Mouse (Mus musculus) ES-Bruce4 (cell line): ENCODE data around the gene Ikzf5. TPM values are rescaled to one million over a fixed set of nuclear protein-coding genes. Genes with fewer than 3 reads are reported as not detected.
"Not testable (repeated sequence)": the region's sequence is repeated elsewhere in the genome, so short reads cannot be mapped to it uniquely, and the experiment has no call there.

Experiments
- H3K27ac ChIP-seq: 2 replicates; pipeline ENCODE4 v1.5.1; 2012; ENCODE audit warnings: low read length, inconsistent platforms; ENCODE audit not compliant: insufficient read depth
- H3K27me3 ChIP-seq: 2 replicates; pipeline ENCODE4 v1.6.1; 2012; ENCODE audit warnings: mild to moderate bottlenecking, low read length, inconsistent platforms; ENCODE audit not compliant: control insufficient read depth, poor library complexity, insufficient read depth, severe bottlenecking
- H3K36me3 ChIP-seq: 2 replicates; pipeline ENCODE4 v1.6.1; 2012; ENCODE audit warnings: inconsistent platforms, mild to moderate bottlenecking, low read length, moderate library complexity; ENCODE audit not compliant: control insufficient read depth, poor library complexity, insufficient read depth, severe bottlenecking
- H3K4me1 ChIP-seq: one replicate; pipeline ENCODE4 v1.8.1; 2011; ENCODE audit warnings: low read length; ENCODE audit not compliant: control insufficient read depth, insufficient read depth
- H3K4me3 ChIP-seq: 2 replicates; pipeline ENCODE4 v1.5.1; 2011; ENCODE audit warnings: low read depth, mild to moderate bottlenecking, low read length
- H3K9ac ChIP-seq: 2 replicates; pipeline ENCODE4 v1.6.1; 2012; ENCODE audit warnings: low read depth, mild to moderate bottlenecking, inconsistent platforms; ENCODE audit not compliant: poor library complexity, severe bottlenecking
- H3K9me3 ChIP-seq: replicated peaks from 2 replicates; pipeline ENCODE4 v1.6.1; 2012; ENCODE audit warnings: mild to moderate bottlenecking, low read length, inconsistent platforms; ENCODE audit not compliant: control insufficient read depth, poor library complexity, insufficient read depth, severe bottlenecking
- CTCF ChIP-seq: IDR thresholded peaks from one replicate; pipeline ENCODE4 v1.8.1; 2011; ENCODE audit warnings: low read depth, low read length
- EP300 ChIP-seq: IDR thresholded peaks from 2 replicates; pipeline ENCODE4 v1.6.1; 2011; ENCODE audit warnings: low read depth, low read length; ENCODE audit not compliant: insufficient read depth
- POLR2A ChIP-seq: IDR thresholded peaks from one replicate; pipeline ENCODE4 v1.8.1; 2011; ENCODE audit warnings: low read length; ENCODE audit not compliant: insufficient read depth
- polyA plus RNA-seq: library from polyadenylated mRNA; stranded (reverse); fragments of >200 nt; gene quantifications from 2 replicates; pipeline ENCODE4 v1.2.4, GENCODE M21; 2011; ENCODE audit warnings: low read depth; ENCODE audit not compliant: missing spikeins, insufficient read depth, insufficient read length

Ikzf5 gene
- polyA plus RNA-seq, 1 experiment, result 24.6 TPM

GRCm38 (mm10) chr7:131409321-131409987 lies 867 bp downstream of the Ikzf5 start:
- Histone ChIP-seq H3K27ac (no peak overlapping the region), H3K4me3 (peak overlapping the region; percentile 86)
- TF ChIP-seq EP300, result no peak
- no peak for TF ChIP-seq POLR2A
- TF ChIP-seq CTCF, result no peak

GRCm38 (mm10) chr7:131391761-131392160 lies 18.6 kb downstream of the Ikzf5 start:
- not testable (repeated sequence) for H3K36me3 ChIP-seq, H3K4me3 ChIP-seq, H3K27me3 ChIP-seq, H3K9ac ChIP-seq, H3K27ac ChIP-seq, H3K4me1 ChIP-seq, H3K9me3 ChIP-seq

More at GRCm38 (mm10) chr7:131409321-131409987, 867 bp downstream of the Ikzf5 start:
- Histone ChIP-seq H3K27me3 (no peaks in the 10 kb centered on the region), H3K9me3 (no peaks in the 10 kb centered on the region), H3K9ac (peak overlapping the region; percentile 75), H3K4me1 (no peaks in the 10 kb centered on the region), H3K36me3 (no peaks in the 10 kb centered on the region)

GRCm38 (mm10) chr7:131371880-131372651 lies 38.3 kb downstream of the Ikzf5 start:
- H3K4me1 ChIP-seq, result no peaks in the 10 kb centered on the region
- H3K27me3 ChIP-seq, result no peaks in the 10 kb centered on the region; the same call in 1 of the 2 replicates
- TF ChIP-seq POLR2A (no peak), EP300 (no peak), CTCF (no peak)
- no peaks in the 10 kb centered on the region for H3K9me3 ChIP-seq
- H3K9ac ChIP-seq, result peak overlapping the region; percentile 88
- no peak overlapping the region for H3K27ac ChIP-seq
- peaks cover 6% of the 10 kb centered on the region for H3K36me3 ChIP-seq
- H3K4me3 ChIP-seq, result 0 out of 2 replicates have a peak overlapping the region, but pooled peaks have one; percentile 5

GRCm38 (mm10) chr7:131371470-131371860 lies 38.9 kb downstream of the Ikzf5 start:
- peaks cover 6% of the 10 kb centered on the region for H3K36me3 ChIP-seq
- TF ChIP-seq EP300 (no peak), POLR2A (no peak), CTCF (no peak)

GRCm38 (mm10) chr7:131370648-131371469 lies 39.5 kb downstream of the Ikzf5 start, which contains the start of gene Pstk:
Gene Pstk (plus strand): TSS chr7:131371141.
- H3K36me3 ChIP-seq, result peaks cover 6% of the 10 kb centered on the region
- no peaks in the 10 kb centered on the region; the same call in 1 of the 2 replicates for H3K27me3 ChIP-seq
- peak within 1 kb of the TSS; percentile 86 for H3K4me3 ChIP-seq
- TF ChIP-seq CTCF (peak; percentile 79), EP300 (no peak), POLR2A (peak; percentile 76)
- H3K9me3 ChIP-seq, result no peaks in the 10 kb centered on the region
- H3K9ac ChIP-seq, result peak within 1 kb of the TSS; percentile 88
- H3K4me1 ChIP-seq, result no peaks in the 10 kb centered on the region
- H3K27ac ChIP-seq, result no peak within 1 kb of the TSS

More at GRCm38 (mm10) chr7:131371470-131371860, 38.9 kb downstream of the Ikzf5 start:
- Histone ChIP-seq H3K4me3 (peak overlapping the region; percentile 86), H3K9ac (peak overlapping the region; percentile 88), H3K27ac (no peak overlapping the region), H3K27me3 (no peaks in the 10 kb centered on the region; the same call in 1 of the 2 replicates), H3K9me3 (no peaks in the 10 kb centered on the region), H3K4me1 (no peaks in the 10 kb centered on the region)
